Mouse (Mus musculus): ENCODE measurements around the gene Snap91. TPM values are rescaled to one million over a fixed set of nuclear protein-coding genes. Genes with fewer than 3 reads are reported as not detected.

Gene Snap91
- polyA plus RNA-seq (2016; fragmentation: Nextera tagmentation; extraction: Ambion mirVana): 8.4 and 8.5 TPM in 2 replicates

DNA sequence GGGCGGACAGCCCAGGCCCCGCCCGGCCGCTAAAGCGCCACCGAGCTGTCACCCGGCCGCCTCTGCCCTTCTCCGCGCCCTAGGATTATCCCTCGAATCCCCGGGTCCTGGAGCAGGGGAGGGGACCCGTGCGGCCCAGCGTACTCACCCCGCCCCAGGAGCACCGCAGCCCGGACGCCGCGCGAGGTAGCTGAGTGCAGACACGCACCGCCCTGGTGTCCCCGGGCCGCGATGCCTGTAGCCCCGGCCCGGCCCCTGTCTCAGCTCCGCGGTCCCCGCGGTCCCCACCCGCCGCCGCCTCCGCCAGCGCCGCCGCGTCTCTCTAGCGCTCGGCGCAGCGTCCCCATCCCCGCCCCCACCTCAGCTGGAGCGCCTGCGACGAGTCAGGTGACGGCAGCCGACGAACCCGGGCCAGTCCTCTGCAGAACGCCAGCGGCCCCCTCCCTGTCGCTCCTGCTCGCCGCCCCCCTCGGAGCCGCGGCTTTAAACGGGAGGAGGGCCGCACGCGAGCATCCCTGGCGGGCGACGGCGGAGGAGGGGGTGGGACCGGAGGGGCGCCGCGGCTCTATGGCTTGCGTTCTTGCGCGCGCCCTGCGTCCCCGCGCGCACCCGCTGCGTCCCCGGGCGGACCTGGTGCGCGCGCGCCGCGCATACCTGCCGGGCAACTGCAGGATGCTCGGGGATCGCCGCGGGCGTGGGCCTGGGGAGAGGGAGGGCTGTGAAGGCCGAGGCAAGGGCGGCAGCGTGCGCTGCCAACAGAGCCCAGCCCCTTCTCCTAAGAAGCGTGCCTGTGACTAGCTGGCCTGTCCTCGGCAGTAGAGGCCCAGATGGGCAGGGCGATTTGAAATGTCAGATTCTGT lies at the start of gene Snap91:
Gene Snap91, minus strand, starts transcription at position 542 of the 860 bp plus-strand sequence.
- no peak within 1 kb of the TSS for H3K27ac ChIP-seq
- peak within 1 kb of the TSS; percentile 60 for H3K9ac ChIP-seq
- H3K4me2 ChIP-seq (replicated peaks): peak within 1 kb of the TSS; percentile 98
- H3K4me3 ChIP-seq: peak within 1 kb of the TSS; percentile 73
- no peaks in the 10 kb centered on the region for H3K36me3 ChIP-seq
- peak; percentile 89 for ATAC-seq (ENCODE audit: insufficient number of reproducible peaks, insufficient read depth, low FRiP score, low TSS enrichment)
- H3K9me3 ChIP-seq: no peaks in the 10 kb centered on the region
- under 1% methylated on average over 95 of the region's 104 CpGs for WGBS
- H3K4me1 ChIP-seq: peaks cover 5% of the 10 kb centered on the region; the same call in 1 of the 2 replicates
- H3K27me3 ChIP-seq: peaks cover 36% of the 10 kb centered on the region

GRCm38 (mm10) chr9:86926519-86926918 lies 46.1 kb upstream of the Snap91 start:
- Histone ChIP-seq H3K9me3 (no peaks in the 10 kb centered on the region), H3K4me3 (no peak overlapping the region), H3K9ac (no peak overlapping the region), H3K4me1 (no peaks in the 10 kb centered on the region), H3K27me3 (no peaks in the 10 kb centered on the region), H3K4me2 (replicated peaks) (no peak overlapping the region), H3K36me3 (no peaks in the 10 kb centered on the region), H3K27ac (no peak overlapping the region)
- no peak for ATAC-seq (ENCODE audit: insufficient number of reproducible peaks, insufficient read depth, low FRiP score, low TSS enrichment)
- 84% methylated on average over 5 of the region's 5 CpGs for WGBS

- 70% methylated on average over 6 of the region's 6 CpGs for WGBS
- H3K4me1 ChIP-seq: no peaks in the 10 kb centered on the region
- ATAC-seq (ENCODE audit: insufficient number of reproducible peaks, insufficient read depth, low FRiP score, low TSS enrichment): no peak
Observed at GRCm38 (mm10) chr9:86925688-86926087, 45.2 kb upstream of the Snap91 start.

GRCm38 (mm10) chr9:86922430-86922829 lies 42.0 kb upstream of the Snap91 start:
- 65% methylated on average over 3 of the region's 3 CpGs for WGBS
- no peaks in the 10 kb centered on the region for H3K4me1 ChIP-seq
- H3K4me3 ChIP-seq: no peak overlapping the region
- H3K27me3 ChIP-seq: no peaks in the 10 kb centered on the region
- H3K27ac ChIP-seq: no peak overlapping the region
- no peaks in the 10 kb centered on the region for H3K36me3 ChIP-seq
- H3K9ac ChIP-seq: no peak overlapping the region
- ATAC-seq (ENCODE audit: insufficient number of reproducible peaks, insufficient read depth, low FRiP score, low TSS enrichment): no peak
- H3K4me2 ChIP-seq (replicated peaks): no peak overlapping the region
- H3K9me3 ChIP-seq: no peaks in the 10 kb centered on the region

More at GRCm38 (mm10) chr9:86925688-86926087, 45.2 kb upstream of the Snap91 start:
- H3K9me3 ChIP-seq: no peaks in the 10 kb centered on the region
- no peak overlapping the region for H3K9ac ChIP-seq
- no peaks in the 10 kb centered on the region for H3K36me3 ChIP-seq
- H3K27me3 ChIP-seq: no peaks in the 10 kb centered on the region
- H3K4me2 ChIP-seq (replicated peaks): no peak overlapping the region
- no peak overlapping the region for H3K4me3 ChIP-seq
- no peak overlapping the region for H3K27ac ChIP-seq

- Histone ChIP-seq H3K27ac (no peak overlapping the region), H3K4me1 (no peaks in the 10 kb centered on the region), H3K27me3 (no peaks in the 10 kb centered on the region), H3K9ac (no peak overlapping the region), H3K36me3 (no peaks in the 10 kb centered on the region), H3K9me3 (no peaks in the 10 kb centered on the region), H3K4me2 (replicated peaks) (no peak overlapping the region), H3K4me3 (no peak overlapping the region)
- ATAC-seq (ENCODE audit: insufficient number of reproducible peaks, insufficient read depth, low FRiP score, low TSS enrichment): no peak
- 82% methylated on average over 3 of the region's 3 CpGs for WGBS
Observed at GRCm38 (mm10) chr9:86916543-86916942, 36.1 kb upstream of the Snap91 start.

DNA sequence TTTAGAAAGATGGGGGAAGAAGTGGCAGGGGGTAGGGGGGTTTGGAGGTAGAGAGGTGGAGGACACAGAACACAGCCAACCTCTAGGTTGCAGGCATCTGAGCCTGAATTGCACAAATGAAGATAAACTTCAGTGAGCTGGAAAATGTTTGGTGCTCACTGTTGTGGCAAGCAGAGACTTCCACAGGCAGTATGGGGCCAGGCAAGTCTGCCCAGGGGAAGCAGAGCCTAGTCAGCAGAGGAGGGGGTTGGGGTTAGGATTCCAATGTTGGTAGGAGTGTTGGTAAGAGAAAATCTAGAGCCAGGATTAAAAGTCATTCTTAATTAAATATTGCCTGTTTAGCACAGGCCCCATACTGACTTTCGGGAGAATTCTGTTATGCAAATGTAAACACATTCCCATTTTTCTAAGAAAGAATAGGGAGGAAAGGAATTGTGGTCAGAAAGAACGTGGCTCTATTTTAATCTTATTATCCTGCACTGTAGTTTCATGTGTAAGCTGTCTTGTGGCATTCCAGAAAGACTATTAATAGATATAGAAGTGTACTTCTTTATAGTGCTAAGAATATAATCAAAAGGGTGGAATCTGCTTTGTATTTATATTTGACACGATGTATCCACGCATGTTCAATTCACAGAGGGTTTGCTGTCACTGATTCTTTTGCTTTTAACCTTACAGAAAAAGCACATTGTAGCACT lies 19.2 kb upstream of the Snap91 start:
- Histone ChIP-seq H3K4me3 (no peak overlapping the region), H3K9ac (no peak overlapping the region), H3K27ac (no peak overlapping the region), H3K27me3 (no peaks in the 10 kb centered on the region), H3K9me3 (no peaks in the 10 kb centered on the region), H3K4me1 (no peaks in the 10 kb centered on the region), H3K4me2 (replicated peaks) (no peak overlapping the region), H3K36me3 (no peaks in the 10 kb centered on the region)
- 61% methylated on average over 4 of the region's 4 CpGs for WGBS
- no peak for ATAC-seq (ENCODE audit: insufficient number of reproducible peaks, insufficient read depth, low FRiP score, low TSS enrichment)

GRCm38 (mm10) chr9:86879216-86880112 lies 990 bp downstream of the Snap91 start:
- H3K4me2 ChIP-seq (replicated peaks): peak overlapping the region; percentile 98
- H3K36me3 ChIP-seq: no peaks in the 10 kb centered on the region
- no peaks in the 10 kb centered on the region for H3K9me3 ChIP-seq
- H3K4me1 ChIP-seq: peaks cover 5% of the 10 kb centered on the region; the same call in 1 of the 2 replicates
- H3K27ac ChIP-seq: no peak overlapping the region
- peak overlapping the region; percentile 60 for H3K9ac ChIP-seq
- H3K27me3 ChIP-seq: peaks cover 36% of the 10 kb centered on the region
- peak; percentile 75 for ATAC-seq (ENCODE audit: insufficient number of reproducible peaks, insufficient read depth, low FRiP score, low TSS enrichment)
- WGBS: under 1% methylated on average over 75 of the region's 75 CpGs
- H3K4me3 ChIP-seq: peak overlapping the region; percentile 73

DNA sequence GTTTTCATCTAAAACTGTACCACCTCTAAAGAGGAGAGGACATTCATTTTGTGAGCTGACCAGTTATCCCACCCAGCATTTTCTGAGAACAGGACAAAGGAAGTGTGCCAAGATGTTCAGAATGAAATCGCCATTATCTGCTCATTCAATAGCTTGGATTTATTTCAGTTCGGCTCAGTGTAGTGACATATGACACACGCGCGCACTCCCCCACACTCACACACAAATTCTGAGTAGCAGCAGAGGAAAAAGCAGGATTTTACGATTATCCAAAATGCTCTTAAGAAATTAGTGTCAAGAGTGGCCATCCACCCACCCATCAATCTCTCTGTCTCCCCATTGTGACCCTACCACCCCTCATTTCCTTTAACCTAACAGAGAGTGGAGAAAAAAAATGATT lies 1.7 kb downstream of the Snap91 start:
- Histone ChIP-seq H3K9ac (no peak overlapping the region), H3K4me2 (replicated peaks) (peak overlapping the region; percentile 98; the same call in 1 of the 2 replicates), H3K4me3 (peak overlapping the region; percentile 73), H3K9me3 (no peaks in the 10 kb centered on the region), H3K27me3 (peaks cover 36% of the 10 kb centered on the region), H3K4me1 (peaks cover 5% of the 10 kb centered on the region; the same call in 1 of the 2 replicates), H3K27ac (no peak overlapping the region), H3K36me3 (no peaks in the 10 kb centered on the region)
- WGBS: 69% methylated on average over 6 of the region's 6 CpGs
- no peak for ATAC-seq (ENCODE audit: insufficient number of reproducible peaks, insufficient read depth, low FRiP score, low TSS enrichment)

DNA sequence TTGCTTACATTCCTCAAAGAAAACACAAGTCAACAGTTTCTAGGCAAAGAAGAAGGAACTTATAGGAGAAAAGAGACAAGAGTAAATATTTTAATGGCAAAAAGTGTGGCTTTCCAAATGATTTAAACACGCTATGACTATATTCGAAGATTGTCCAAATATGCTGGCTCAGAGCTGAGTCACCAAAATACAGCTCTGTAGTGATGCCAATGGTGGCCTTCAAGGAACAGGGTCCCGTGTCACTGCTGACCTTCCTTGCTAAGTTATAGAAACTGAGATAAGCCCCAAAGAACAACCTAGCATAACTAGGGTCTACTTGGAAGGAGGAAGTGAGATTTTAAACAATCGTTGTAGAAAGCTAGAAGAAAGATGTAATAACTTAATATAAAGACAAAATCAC lies 6.8 kb downstream of the Snap91 start:
- Histone ChIP-seq H3K27me3 (peaks cover 14% of the 10 kb centered on the region), H3K36me3 (no peaks in the 10 kb centered on the region), H3K9me3 (no peaks in the 10 kb centered on the region), H3K27ac (no peak overlapping the region), H3K4me2 (replicated peaks) (no peak overlapping the region), H3K4me3 (no peak overlapping the region), H3K4me1 (no peaks in the 10 kb centered on the region), H3K9ac (no peak overlapping the region)
- ATAC-seq (ENCODE audit: insufficient number of reproducible peaks, insufficient read depth, low FRiP score, low TSS enrichment): no peak
- WGBS: 81% methylated on average over 4 of the region's 4 CpGs

DNA sequence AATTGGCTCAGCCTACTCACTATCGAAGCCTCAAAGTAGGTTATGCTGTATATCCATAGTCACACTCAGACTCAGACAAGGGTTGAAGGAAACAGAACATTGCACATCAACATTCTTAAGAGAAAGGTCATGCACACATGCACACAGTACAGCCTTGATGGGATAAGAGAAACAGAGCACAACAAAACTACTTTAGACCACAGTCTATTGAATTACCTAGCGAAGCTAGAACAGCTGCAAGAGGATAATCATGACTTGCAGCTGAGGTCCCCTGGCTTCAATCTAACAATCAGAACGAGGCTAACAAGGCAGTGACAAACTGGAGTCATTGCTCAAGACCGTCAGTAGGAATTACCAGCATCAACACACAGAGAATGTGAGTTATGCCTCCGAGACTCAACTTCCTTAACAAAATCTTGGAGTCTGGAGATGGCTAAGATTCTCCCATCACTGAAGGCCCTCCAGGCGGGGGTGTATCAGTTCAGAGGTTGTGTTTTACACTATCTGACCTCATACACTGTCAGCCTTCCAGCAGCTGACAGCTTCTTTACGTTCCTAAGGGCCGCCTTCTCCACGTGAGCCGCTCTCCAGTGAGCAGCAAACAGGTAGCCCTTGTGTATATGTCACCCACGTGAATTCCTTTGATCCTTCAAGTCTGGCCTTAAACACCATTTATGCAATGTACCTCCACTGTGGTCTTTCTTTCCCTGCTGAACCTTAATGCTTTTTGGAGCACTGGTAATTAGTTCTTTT lies 10.7 kb downstream of the Snap91 start:
- Histone ChIP-seq H3K27me3 (no peaks in the 10 kb centered on the region), H3K4me1 (no peaks in the 10 kb centered on the region), H3K36me3 (no peaks in the 10 kb centered on the region), H3K9ac (no peak overlapping the region), H3K27ac (no peak overlapping the region), H3K4me2 (replicated peaks) (no peak overlapping the region), H3K4me3 (no peak overlapping the region), H3K9me3 (no peaks in the 10 kb centered on the region)
- WGBS: 57% methylated on average over 11 of the region's 11 CpGs
- ATAC-seq (ENCODE audit: insufficient number of reproducible peaks, insufficient read depth, low FRiP score, low TSS enrichment): no peak

DNA sequence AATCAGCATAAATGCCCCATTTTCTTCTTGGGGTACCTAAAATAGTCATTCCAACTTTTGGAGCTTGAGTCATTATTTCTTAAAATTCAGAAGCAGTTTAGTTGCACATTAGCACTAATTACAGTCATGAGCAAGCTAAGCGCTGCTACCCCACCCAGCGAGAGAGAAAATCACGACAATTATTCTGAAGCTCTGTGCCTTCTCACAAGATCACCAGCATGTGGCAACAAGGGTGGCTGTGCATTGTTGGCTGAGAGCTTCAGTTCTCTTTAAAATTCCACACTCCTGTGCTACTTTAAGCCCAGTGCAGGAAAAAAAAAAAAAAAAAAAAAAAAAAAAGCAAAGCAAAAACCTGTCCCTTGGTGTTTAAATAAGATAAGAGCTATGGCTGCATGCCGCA lies 22.4 kb downstream of the Snap91 start:
- no peak overlapping the region for H3K9ac ChIP-seq
- no peak overlapping the region for H3K4me2 ChIP-seq (replicated peaks)
- H3K4me1 ChIP-seq: no peaks in the 10 kb centered on the region
- no peak for ATAC-seq (ENCODE audit: insufficient number of reproducible peaks, insufficient read depth, low FRiP score, low TSS enrichment)
- H3K36me3 ChIP-seq: no peaks in the 10 kb centered on the region
- H3K27me3 ChIP-seq: no peaks in the 10 kb centered on the region
- H3K27ac ChIP-seq: no peak overlapping the region
- 85% methylated on average over 4 of the region's 4 CpGs for WGBS
- no peaks in the 10 kb centered on the region for H3K9me3 ChIP-seq
- H3K4me3 ChIP-seq: no peak overlapping the region
